Mouse (Mus musculus): ENCODE data around the gene Hsf5. TPM values are rescaled to one million over a fixed set of nuclear protein-coding genes. Genes with fewer than 3 reads are reported as not detected.

The Hsf5 gene
- polyA plus RNA-seq, 1 experiment from 2014 or later: 0.16 TPM

DNA sequence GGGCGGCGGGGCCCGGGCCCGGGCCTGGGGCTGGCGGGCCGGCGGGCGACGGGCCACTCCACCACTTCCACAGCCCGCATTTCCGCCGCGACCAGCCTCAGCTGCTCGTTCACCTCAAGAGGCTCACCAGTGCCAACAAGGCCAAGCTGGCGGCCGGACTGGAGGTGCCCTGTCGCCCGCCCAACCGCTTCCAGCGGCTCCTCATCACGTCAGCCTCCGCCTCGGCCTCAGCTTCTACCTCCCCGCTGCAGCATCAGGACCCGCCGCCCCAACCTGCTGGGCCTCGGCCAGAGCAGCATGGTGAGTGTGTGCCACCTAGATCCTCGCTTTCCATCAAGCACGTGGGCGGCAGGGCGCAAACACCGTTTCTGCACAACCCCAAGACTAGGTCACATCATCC, 642 bp downstream of the Hsf5 start:
- Histone ChIP-seq H3K27ac (no peak overlapping the region), H3K36me3 (ENCODE audit: insufficient read depth, low read length) (peaks cover 58% of the 10 kb centered on the region), H3K4me2 (ENCODE audit: low read length) (no peak overlapping the region), H3K4me1 (replicated peaks; ENCODE audit: insufficient read depth, low read length) (no peaks in the 10 kb centered on the region), H3K27me3 (ENCODE audit: insufficient read depth, low read length) (no peaks in the 10 kb centered on the region), H3K9ac (ENCODE audit: low read depth, low read length) (no peak overlapping the region), H3K4me3 (replicated peaks; ENCODE audit: low read depth, low read length) (no peak overlapping the region), H3K9me3 (replicated peaks; ENCODE audit: low read length) (no peaks in the 10 kb centered on the region)
- DNase-seq (ENCODE audit: low spot score): no peak
- no peak for TF ChIP-seq CTCF (IDR thresholded peaks at IDR 0.05; ENCODE audit: low read depth)
- ATAC-seq (replicated peaks; ENCODE audit: low FRiP score, low read depth): no peak; the same call in 1 of the 2 replicates
- WGBS: 95% methylated on average over 32 of the region's 32 CpGs

DNA sequence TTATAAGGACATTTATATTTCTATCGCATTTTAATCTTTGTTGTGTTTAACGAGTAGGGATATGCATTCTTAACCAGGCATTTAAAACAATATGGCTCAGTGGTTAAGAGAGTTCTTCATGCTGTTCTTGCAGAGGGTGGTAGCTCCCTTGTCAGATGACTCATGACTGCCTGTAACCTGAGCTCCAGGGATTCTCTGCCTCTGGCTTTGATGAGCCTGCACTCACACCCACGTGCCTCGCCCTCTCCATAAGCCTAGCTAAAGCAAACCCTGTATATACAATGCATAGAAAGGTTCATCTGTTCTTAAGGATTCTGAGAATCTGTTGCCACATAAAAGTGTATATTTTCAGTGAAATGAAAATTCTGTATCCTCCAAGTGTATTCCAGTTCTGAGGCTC, 6.2 kb downstream of the Hsf5 start:
- no peaks in the 10 kb centered on the region for H3K4me1 ChIP-seq (replicated peaks; ENCODE audit: insufficient read depth, low read length)
- peak; percentile 65 for DNase-seq (ENCODE audit: low spot score)
- H3K27me3 ChIP-seq (ENCODE audit: insufficient read depth, low read length): no peaks in the 10 kb centered on the region
- H3K27ac ChIP-seq: no peak overlapping the region
- TF ChIP-seq CTCF (IDR thresholded peaks at IDR 0.05; ENCODE audit: low read depth): no peak
- WGBS: 39% methylated on average over 4 of the region's 4 CpGs
- H3K4me2 ChIP-seq (ENCODE audit: low read length): no peak overlapping the region
- no peak overlapping the region for H3K4me3 ChIP-seq (replicated peaks; ENCODE audit: low read depth, low read length)
- no peak for ATAC-seq (replicated peaks; ENCODE audit: low FRiP score, low read depth)
- peaks cover 9% of the 10 kb centered on the region for H3K36me3 ChIP-seq (ENCODE audit: insufficient read depth, low read length)
- H3K9me3 ChIP-seq (replicated peaks; ENCODE audit: low read length): no peaks in the 10 kb centered on the region
- no peak overlapping the region for H3K9ac ChIP-seq (ENCODE audit: low read depth, low read length)

DNA sequence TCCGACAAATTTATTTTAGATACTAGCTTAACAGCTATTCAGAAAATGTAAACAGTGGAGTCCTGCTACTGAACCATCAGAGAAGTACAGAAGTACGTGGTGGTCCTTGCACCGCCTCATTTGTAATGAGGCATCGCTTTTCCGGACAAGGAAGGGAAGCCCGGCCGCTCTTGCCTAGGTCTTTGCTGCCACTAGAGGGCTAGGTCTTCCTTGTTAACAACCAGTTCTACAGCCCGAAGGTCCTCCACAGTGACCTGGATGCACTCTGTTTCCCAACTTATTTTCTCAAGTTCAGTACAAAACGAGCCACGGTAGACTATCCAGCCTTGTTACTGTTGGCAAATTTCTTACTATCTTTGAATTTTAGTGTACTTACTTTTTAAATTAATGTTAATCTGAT, 12.9 kb downstream of the Hsf5 start:
- Histone ChIP-seq H3K4me3 (replicated peaks; ENCODE audit: low read depth, low read length) (no peak overlapping the region), H3K9me3 (replicated peaks; ENCODE audit: low read length) (no peaks in the 10 kb centered on the region), H3K4me1 (replicated peaks; ENCODE audit: insufficient read depth, low read length) (no peaks in the 10 kb centered on the region), H3K27ac (no peak overlapping the region), H3K9ac (ENCODE audit: low read depth, low read length) (no peak overlapping the region), H3K4me2 (ENCODE audit: low read length) (no peak overlapping the region), H3K36me3 (ENCODE audit: insufficient read depth, low read length) (no peaks in the 10 kb centered on the region), H3K27me3 (ENCODE audit: insufficient read depth, low read length) (no peaks in the 10 kb centered on the region)
- peak; percentile 88 for DNase-seq (ENCODE audit: low spot score)
- 22% methylated on average over 10 of the region's 10 CpGs for whole genome bisulfite sequencing
- TF ChIP-seq CTCF (IDR thresholded peaks at IDR 0.05; ENCODE audit: low read depth): peak; percentile 80
- 0 out of 2 replicates have a peak, but pooled peaks have one; percentile 33 for ATAC-seq (replicated peaks; ENCODE audit: low FRiP score, low read depth)

DNA sequence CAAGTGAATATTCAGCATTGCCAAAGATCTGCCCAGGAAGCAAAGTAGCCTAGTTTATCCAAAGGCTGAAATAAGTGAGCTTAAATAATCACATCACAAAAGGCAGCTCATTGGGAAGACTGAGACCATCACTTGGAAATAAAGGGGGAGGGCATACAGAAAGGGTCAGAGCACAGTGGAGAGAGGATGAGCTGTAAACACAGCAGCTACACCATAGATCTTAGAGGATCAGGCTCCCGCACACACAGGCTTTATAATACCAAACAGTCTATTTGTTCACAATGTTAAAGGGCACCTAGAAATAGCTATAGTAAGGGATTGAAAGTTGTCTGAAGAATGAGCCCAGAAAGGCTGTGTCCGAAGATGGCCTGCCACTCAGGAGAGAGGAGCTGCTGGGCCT, 21.8 kb downstream of the Hsf5 start:
- peak overlapping the region; percentile 71 for H3K9ac ChIP-seq (ENCODE audit: low read depth, low read length)
- H3K27me3 ChIP-seq (ENCODE audit: insufficient read depth, low read length): no peaks in the 10 kb centered on the region
- H3K36me3 ChIP-seq (ENCODE audit: insufficient read depth, low read length): 0 out of 2 replicates have a peak, but pooled peaks cover 3% of the 10 kb centered on the region
- no peaks in the 10 kb centered on the region for H3K4me1 ChIP-seq (replicated peaks; ENCODE audit: insufficient read depth, low read length)
- H3K4me3 ChIP-seq (replicated peaks; ENCODE audit: low read depth, low read length): peak overlapping the region; percentile 40
- peak overlapping the region; percentile 61 for H3K4me2 ChIP-seq (ENCODE audit: low read length)
- DNase-seq (ENCODE audit: low spot score) (no peak), ATAC-seq (replicated peaks; ENCODE audit: low FRiP score, low read depth) (no peak)
- H3K27ac ChIP-seq: 0 out of 2 replicates have a peak overlapping the region, but pooled peaks have one; percentile 34
- H3K9me3 ChIP-seq (replicated peaks; ENCODE audit: low read length): no peaks in the 10 kb centered on the region
- WGBS: 19% methylated on average over 2 of the region's 2 CpGs
- TF ChIP-seq CTCF (IDR thresholded peaks at IDR 0.05; ENCODE audit: low read depth): no peak

DNA sequence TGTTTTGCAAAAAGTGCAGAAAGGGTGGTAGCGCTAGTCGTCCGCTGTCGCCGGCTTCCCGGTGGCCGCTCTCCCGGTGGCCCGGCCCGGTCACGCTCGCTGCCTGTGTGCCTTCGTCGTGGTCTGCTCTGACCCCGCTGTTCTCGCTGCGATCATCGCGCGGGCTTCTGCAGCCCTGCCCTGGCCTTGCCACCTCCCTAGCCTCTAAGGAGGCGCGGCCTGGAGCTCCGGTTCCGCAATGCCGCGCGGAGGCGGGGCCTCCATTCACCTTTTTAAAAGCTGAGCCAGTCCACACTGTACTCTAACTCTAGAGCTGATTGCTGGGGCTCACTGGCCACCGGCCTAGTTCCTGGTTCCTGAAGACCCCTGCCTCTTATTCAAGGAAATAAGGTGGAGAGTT, 22.2 kb downstream of the Hsf5 start:
- peak overlapping the region; percentile 40 for H3K4me3 ChIP-seq (replicated peaks; ENCODE audit: low read depth, low read length)
- no peaks in the 10 kb centered on the region for H3K4me1 ChIP-seq (replicated peaks; ENCODE audit: insufficient read depth, low read length)
- under 1% methylated on average over 29 of the region's 29 CpGs for WGBS
- H3K9ac ChIP-seq (ENCODE audit: low read depth, low read length): peak overlapping the region; percentile 71
- H3K27ac ChIP-seq: 0 out of 2 replicates have a peak overlapping the region, but pooled peaks have one; percentile 34
- ATAC-seq (replicated peaks; ENCODE audit: low FRiP score, low read depth) (peak; percentile 90), DNase-seq (ENCODE audit: low spot score) (peak; percentile 79)
- no peaks in the 10 kb centered on the region for H3K9me3 ChIP-seq (replicated peaks; ENCODE audit: low read length)
- no peaks in the 10 kb centered on the region for H3K27me3 ChIP-seq (ENCODE audit: insufficient read depth, low read length)
- no peak for TF ChIP-seq CTCF (IDR thresholded peaks at IDR 0.05; ENCODE audit: low read depth)
- H3K4me2 ChIP-seq (ENCODE audit: low read length): peak overlapping the region; percentile 61
- H3K36me3 ChIP-seq (ENCODE audit: insufficient read depth, low read length): 0 out of 2 replicates have a peak, but pooled peaks cover 3% of the 10 kb centered on the region

DNA sequence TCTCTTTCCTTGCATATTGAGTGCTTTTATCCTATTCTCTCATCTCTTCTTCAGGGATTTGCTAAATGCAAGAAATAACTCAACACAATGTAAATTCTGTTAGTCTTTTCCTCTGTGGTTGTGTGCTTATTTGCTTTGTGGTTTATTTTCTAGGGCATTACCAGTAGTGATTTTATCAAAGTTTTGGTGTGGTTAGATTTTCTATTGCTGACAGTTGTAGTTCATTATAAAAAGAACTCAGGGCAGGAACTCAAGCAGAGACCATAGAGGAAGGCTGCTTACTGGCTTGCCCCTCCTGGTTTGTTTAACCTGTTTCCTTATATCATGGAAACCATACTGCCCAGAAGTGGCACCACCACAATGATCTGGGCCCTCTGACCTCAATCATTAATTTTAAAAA, 25.9 kb downstream of the Hsf5 start:
- Histone ChIP-seq H3K4me2 (ENCODE audit: low read length) (no peak overlapping the region), H3K9ac (ENCODE audit: low read depth, low read length) (no peak overlapping the region), H3K27me3 (ENCODE audit: insufficient read depth, low read length) (no peaks in the 10 kb centered on the region), H3K4me3 (replicated peaks; ENCODE audit: low read depth, low read length) (no peak overlapping the region), H3K36me3 (ENCODE audit: insufficient read depth, low read length) (no peaks in the 10 kb centered on the region), H3K27ac (no peak overlapping the region), H3K9me3 (replicated peaks; ENCODE audit: low read length) (no peaks in the 10 kb centered on the region), H3K4me1 (replicated peaks; ENCODE audit: insufficient read depth, low read length) (no peaks in the 10 kb centered on the region)
- no peak for TF ChIP-seq CTCF (IDR thresholded peaks at IDR 0.05; ENCODE audit: low read depth)
- no peak for DNase-seq (ENCODE audit: low spot score)
- no peak for ATAC-seq (replicated peaks; ENCODE audit: low FRiP score, low read depth)

DNA sequence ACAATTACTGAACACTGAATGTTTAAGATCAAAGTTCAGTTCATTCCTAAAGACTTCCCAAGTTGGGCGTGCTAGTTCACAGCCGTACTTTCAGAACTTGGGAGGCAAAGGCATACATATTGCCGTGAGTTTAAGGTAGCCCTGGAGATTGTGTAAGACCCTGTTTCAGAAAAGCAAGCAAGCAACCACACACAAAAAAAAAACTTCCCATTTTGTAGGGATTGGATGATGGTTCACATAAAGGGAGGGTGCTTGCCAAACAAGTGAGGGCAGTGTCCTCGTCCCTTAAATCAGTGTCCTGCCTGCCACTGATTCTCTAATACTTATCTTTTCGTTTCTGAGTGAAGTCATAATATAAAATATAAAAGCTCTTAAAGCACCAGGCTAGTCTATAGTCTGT, 37.7 kb downstream of the Hsf5 start:
- H3K27ac ChIP-seq: no peak overlapping the region
- no peak for TF ChIP-seq CTCF (IDR thresholded peaks at IDR 0.05; ENCODE audit: low read depth)
- no peak overlapping the region for H3K4me3 ChIP-seq (replicated peaks; ENCODE audit: low read depth, low read length)
- DNase-seq (ENCODE audit: low spot score): no peak
- H3K4me1 ChIP-seq (replicated peaks; ENCODE audit: insufficient read depth, low read length): no peaks in the 10 kb centered on the region
- 78% methylated on average over 5 of the region's 5 CpGs for WGBS
- no peaks in the 10 kb centered on the region for H3K27me3 ChIP-seq (ENCODE audit: insufficient read depth, low read length)
- H3K9ac ChIP-seq (ENCODE audit: low read depth, low read length): no peak overlapping the region
- no peaks in the 10 kb centered on the region for H3K36me3 ChIP-seq (ENCODE audit: insufficient read depth, low read length)
- H3K9me3 ChIP-seq (replicated peaks; ENCODE audit: low read length): no peaks in the 10 kb centered on the region
- H3K4me2 ChIP-seq (ENCODE audit: low read length): no peak overlapping the region
- ATAC-seq (replicated peaks; ENCODE audit: low FRiP score, low read depth): no peak
